Mouse (Mus musculus): ENCODE results near the gene Gm20458.

GRCm38 (mm10) chr2:164466787-164467186 lies 6.0 kb downstream of the Gm20458 start:
- TF ChIP-seq CTCF (IDR thresholded peaks at IDR 0.05; ENCODE audit: borderline replicate concordance, control insufficient read depth, extremely low read depth, insufficient read depth, low read length, poor library complexity): no peak
- TF ChIP-seq POLR2A (IDR thresholded peaks at IDR 0.05; ENCODE audit: control insufficient read depth, extremely low read depth, insufficient read depth, low read length, poor library complexity): no peak

Data from thymus, adult 2 months (tissue).